Mouse (Mus musculus): ENCODE data around the gene 4921511C20Rik. TPM values are rescaled to one million over a fixed set of nuclear protein-coding genes. Genes with fewer than 3 reads are reported as not detected.

Gene 4921511C20Rik
- polyA plus RNA-seq (2012) = not detected in 2 replicates

- Histone ChIP-seq H3K4me1 (ENCODE audit: control insufficient read depth) (no peaks in the 10 kb centered on the region), H3K9me3 (ENCODE audit: control insufficient read depth, low read length) (no peaks in the 10 kb centered on the region), H3K27me3 (ENCODE audit: control insufficient read depth) (no peaks in the 10 kb centered on the region), H3K4me3 (replicated peaks) (no peak within 1 kb of the TSS), H3K36me3 (ENCODE audit: control insufficient read depth) (no peaks in the 10 kb centered on the region)
- TF ChIP-seq TAL1 (IDR thresholded peaks at IDR 0.05; ENCODE audit: low read length) (no peak), GATA1 (IDR thresholded peaks at IDR 0.05; ENCODE audit: low read length) (no peak)
These were observed at the start of gene 4921511C20Rik for GRCm38 (mm10) chrX:127393993-127394392. 4921511C20Rik (plus strand) TSS chrX:127394293.

All from erythroblast, embryonic 14.5 days (primary cell).